Mouse (Mus musculus) cerebellum, adult 2 months (tissue): ENCODE measurements around the gene Elovl5.

ENCODE experiments used
- CTCF ChIP-seq: fragments of 200-500 bp; IDR thresholded peaks from 2 replicates; pipeline ENCODE4 v1.5.1; 2011; ENCODE audit warnings: low read depth, mild to moderate bottlenecking, control low read depth, low read length, moderate library complexity, borderline replicate concordance; ENCODE audit not compliant: insufficient read depth
- POLR2A ChIP-seq: fragments of 200-500 bp; IDR thresholded peaks from 2 replicates; pipeline ENCODE4 v1.6.1; 2011; ENCODE audit warnings: low read length, control low read depth, borderline replicate concordance; ENCODE audit not compliant: insufficient read depth

- TF ChIP-seq CTCF = no peak
- TF ChIP-seq POLR2A = no peak
Measured at GRCm38 (mm10) chr9:77950841-77951475, 33.8 kb downstream of the Elovl5 start.
